Mouse (Mus musculus): Measurements from ENCODE around the gene Taok3.

- no peak for TF ChIP-seq CTCF (IDR thresholded peaks at IDR 0.05; ENCODE audit: control insufficient read depth, insufficient read depth, insufficient read length)
- no peak for TF ChIP-seq USF1 (IDR thresholded peaks at IDR 0.05; ENCODE audit: low read depth)
- no peak for TF ChIP-seq CEBPB (IDR thresholded peaks at IDR 0.05; ENCODE audit: low read depth)
- no peak for TF ChIP-seq MYOD1 (IDR thresholded peaks at IDR 0.05; ENCODE audit: control insufficient read depth, insufficient read length, low read depth)
- TF ChIP-seq MAX (IDR thresholded peaks at IDR 0.05), result no peak
- TF ChIP-seq FOSL1 (IDR thresholded peaks at IDR 0.05; ENCODE audit: insufficient read depth, low read length, poor library complexity, severe bottlenecking), result no peak
Observed at GRCm38 (mm10) chr5:117127051-117127450, 7.1 kb downstream of the Taok3 start.
